Mouse (Mus musculus) heart, adult 2 months (tissue): ENCODE results near the gene Bcl3. TPM values are rescaled to one million over a fixed set of nuclear protein-coding genes. Genes with fewer than 3 reads are reported as not detected.

Experiments
- DNase-seq, 2 experiments: peaks; one replicate each; pipeline ENCODE4 v3.0.0; 2021
- H3K27ac ChIP-seq: fragments of 200-600 bp; 2 replicates; pipeline ENCODE4 v1.8.1; 2022
- H3K27me3 ChIP-seq: fragments of 200-500 bp; 2 replicates; pipeline ENCODE4 v1.6.1; 2012; ENCODE audit warnings: mild to moderate bottlenecking, low read length, inconsistent platforms, mixed read lengths; ENCODE audit not compliant: control insufficient read depth, insufficient read depth
- H3K36me3 ChIP-seq: fragments of 200-500 bp; 2 replicates; pipeline ENCODE4 v1.6.1; 2012; ENCODE audit warnings: low read length, inconsistent platforms; ENCODE audit not compliant: control insufficient read depth, insufficient read depth
- H3K4me1 ChIP-seq: fragments of 200-500 bp; 2 replicates; pipeline ENCODE4 v1.6.1; 2011; ENCODE audit warnings: low read length; ENCODE audit not compliant: control insufficient read depth, insufficient read depth
- H3K4me3 ChIP-seq: fragments of 200-600 bp; 2 replicates; pipeline ENCODE4 v1.8.1; 2022
- H3K79me2 ChIP-seq: fragments of 200-500 bp; replicated peaks from 2 replicates; pipeline ENCODE4 v1.6.1; 2012; ENCODE audit warnings: mild to moderate bottlenecking, inconsistent platforms, low read length, moderate library complexity, mixed read lengths; ENCODE audit not compliant: control insufficient read depth, insufficient read depth
- H3K9ac ChIP-seq: fragments of 200-500 bp; 2 replicates; pipeline ENCODE4 v1.6.1; 2012; ENCODE audit warnings: low read depth, mild to moderate bottlenecking, control low read depth, inconsistent platforms, low read length, mixed read lengths
- CTCF ChIP-seq: fragments of 200-600 bp; IDR thresholded peaks from 2 replicates; pipeline ENCODE4 v1.8.1; 2022; ENCODE audit warnings: antibody characterized with exemption, mild to moderate bottlenecking, moderate library complexity
- EP300 ChIP-seq: fragments of 200-500 bp; IDR thresholded peaks from 2 replicates; pipeline ENCODE4 v1.6.1; 2011; ENCODE audit warnings: low read depth, low read length, control low read depth; ENCODE audit not compliant: insufficient read depth
- POLR2A ChIP-seq: fragments of 200-500 bp; IDR thresholded peaks from 2 replicates; pipeline ENCODE4 v1.6.1; 2011; ENCODE audit warnings: mild to moderate bottlenecking, low read depth, low read length, control low read depth; ENCODE audit not compliant: insufficient read depth
- WGBS: fragments of 180-500 bp; shearing (Covaris S2); methylation state at CpG from one replicate; pipeline ENCODE4 v1.1.7; 2018; 5-methylcytosine and 5-hydroxymethylcytosine counted together
- intact Hi-C: fragments of 180-260 bp; cut with DNase I; formaldehyde crosslinking; loops from one replicate; pipeline ENCODE4 v1.15.1; 2025
- polyA plus RNA-seq: library from polyadenylated mRNA; depleted of rRNA; stranded (reverse); fragments of >200 nt; gene quantifications from 2 replicates; pipeline ENCODE4 v1.2.3, GENCODE M21; 2012
- total RNA-seq, 2 experiments: library from RNA; stranded (reverse); gene quantifications; 2 replicates each; pipeline ENCODE4 v1.2.3; 2021

Bcl3 gene
- total and polyA plus RNA-seq, 3 experiments = 3.5 to 11.9 (median 6.1) TPM

GRCm38 (mm10) chr7:19784764-19785535 lies 37.6 kb downstream of the Bcl3 start:
- DNase-seq = no peak
- Histone ChIP-seq H3K27me3 (no peaks in the 10 kb centered on the region), H3K4me1 (peaks cover 10% of the 10 kb centered on the region), H3K27ac (peak overlapping the region; percentile 91; the same call in 1 of the 2 replicates), H3K4me3 (no peak overlapping the region), H3K9ac (no peak overlapping the region), H3K79me2 (no peaks in the 10 kb centered on the region), H3K36me3 (no peaks in the 10 kb centered on the region; the same call in 1 of the 2 replicates)
- intact Hi-C loops = loop anchor here (1.0 kb wide), 1 partner anchor 29 kb away; no protein-coding TSS in a partner anchor
- TF ChIP-seq EP300 = no peak
- no peak for TF ChIP-seq POLR2A
- peak; percentile 69 for TF ChIP-seq CTCF
- 44% methylated on average over 11 of the region's 11 CpGs for WGBS

GRCm38 (mm10) chr7:19783630-19784029 lies 38.9 kb downstream of the Bcl3 start:
- TF ChIP-seq EP300 (no peak; the same call in none of the 2 replicates), CTCF (0 out of 2 replicates have a peak, but pooled peaks have one; percentile 7), POLR2A (peak; percentile 36; the same call in 1 of the 2 replicates)
- Histone ChIP-seq H3K4me1 (peaks cover 8% of the 10 kb centered on the region), H3K27ac (peak overlapping the region; percentile 91), H3K4me3 (no peak overlapping the region), H3K27me3 (no peaks in the 10 kb centered on the region), H3K36me3 (no peaks in the 10 kb centered on the region; the same call in 1 of the 2 replicates), H3K79me2 (no peaks in the 10 kb centered on the region), H3K9ac (peak overlapping the region; percentile 37; the same call in 1 of the 2 replicates)
- WGBS = 12% methylated on average over 8 of the region's 8 CpGs
- intact Hi-C loops = loop anchor here (1.0 kb wide), 2 partner anchors 27 to 33 kb away; partner anchors contain the start of gene Nectin2
- peak; percentile 79 to 85 for DNase-seq

- TF ChIP-seq EP300 (0 out of 2 replicates have a peak, but pooled peaks have one; percentile 19), POLR2A (no peak), CTCF (peak; percentile 76)
- no peaks in the 10 kb centered on the region for H3K27me3 ChIP-seq
- intact Hi-C loops = loop anchor here (1.0 kb wide), 1 partner anchor 32 kb away; the partner anchor contains the start of gene Nectin2
- H3K27ac ChIP-seq = peak overlapping the region; percentile 91
- H3K9ac ChIP-seq = no peak overlapping the region
- no peaks in the 10 kb centered on the region; the same call in 1 of the 2 replicates for H3K36me3 ChIP-seq
- WGBS = 91% methylated on average over 4 of the region's 4 CpGs
- H3K4me3 ChIP-seq = no peak overlapping the region
- no peak for DNase-seq
- no peaks in the 10 kb centered on the region for H3K79me2 ChIP-seq
- H3K4me1 ChIP-seq = peaks cover 8% of the 10 kb centered on the region
Measured at GRCm38 (mm10) chr7:19782645-19783044, 39.9 kb downstream of the Bcl3 start.

- DNase-seq = no peak
- WGBS = 85% methylated on average over 7 of the region's 7 CpGs
- no peak overlapping the region for H3K4me3 ChIP-seq
- no peaks in the 10 kb centered on the region for H3K79me2 ChIP-seq
- no peak overlapping the region for H3K9ac ChIP-seq
- no peaks in the 10 kb centered on the region; the same call in 1 of the 2 replicates for H3K36me3 ChIP-seq
- TF ChIP-seq EP300 (no peak), CTCF (no peak), POLR2A (no peak)
- intact Hi-C loops = no loop called here
- H3K27me3 ChIP-seq = no peaks in the 10 kb centered on the region
- peaks cover 8% of the 10 kb centered on the region for H3K4me1 ChIP-seq
- H3K27ac ChIP-seq = no peak overlapping the region
Measured at GRCm38 (mm10) chr7:19781741-19782140, 40.8 kb downstream of the Bcl3 start.

GRCm38 (mm10) chr7:19779903-19780302 lies 42.7 kb downstream of the Bcl3 start:
- H3K36me3 ChIP-seq = no peaks in the 10 kb centered on the region; the same call in 1 of the 2 replicates
- TF ChIP-seq EP300 (no peak), POLR2A (no peak), CTCF (peak; percentile 47)
- H3K27ac ChIP-seq = no peak overlapping the region
- no peaks in the 10 kb centered on the region for H3K79me2 ChIP-seq
- H3K4me3 ChIP-seq = no peak overlapping the region
- WGBS = 74% methylated on average over 4 of the region's 4 CpGs
- H3K27me3 ChIP-seq = no peaks in the 10 kb centered on the region
- peaks cover 8% of the 10 kb centered on the region for H3K4me1 ChIP-seq
- no peak overlapping the region for H3K9ac ChIP-seq
- intact Hi-C loops = no loop called here
- DNase-seq = no peak

- DNase-seq = no peak
- Histone ChIP-seq H3K79me2 (no peaks in the 10 kb centered on the region), H3K27me3 (no peaks in the 10 kb centered on the region), H3K36me3 (no peaks in the 10 kb centered on the region; the same call in 1 of the 2 replicates), H3K9ac (no peak overlapping the region), H3K4me3 (no peak overlapping the region), H3K27ac (no peak overlapping the region), H3K4me1 (peaks cover 5% of the 10 kb centered on the region)
- 77% methylated on average over 8 of the region's 8 CpGs for WGBS
- intact Hi-C loops = no loop called here
- no peak for TF ChIP-seq CTCF
- TF ChIP-seq POLR2A = no peak
- TF ChIP-seq EP300 = no peak
Measured at GRCm38 (mm10) chr7:19778645-19779044, 43.9 kb downstream of the Bcl3 start.
